Mouse (Mus musculus): ENCODE results near the gene Mthfsd. TPM values are rescaled to one million over a fixed set of nuclear protein-coding genes. Genes with fewer than 3 reads are reported as not detected.
A peak's percentile ranks its signal among the peaks of the same experiment; 100 is the strongest.

Mthfsd gene
- polyA plus RNA-seq, 1 experiment from 2014 or later, result 50.3 TPM

- H3K27ac ChIP-seq (replicated peaks), result no peak overlapping the region
- 0 out of 2 replicates have a peak overlapping the region, but pooled peaks have one; percentile 0 for H3K4me3 ChIP-seq
- H3K36me3 ChIP-seq, result no peaks in the 10 kb centered on the region
- no peak for ATAC-seq (ENCODE audit: low FRiP score, low read depth)
- H3K9me3 ChIP-seq, result no peaks in the 10 kb centered on the region
- H3K4me1 ChIP-seq (replicated peaks), result peaks cover 15% of the 10 kb centered on the region
- peaks cover 91% of the 10 kb centered on the region for H3K27me3 ChIP-seq
- H3K4me2 ChIP-seq, result no peak overlapping the region
- WGBS, result 8% methylated on average over 12 of the region's 12 CpGs
- H3K9ac ChIP-seq, result no peak overlapping the region
These were observed 11.7 kb upstream of the Mthfsd start for GRCm38 (mm10) chr8:121119635-121120455.

DNA sequence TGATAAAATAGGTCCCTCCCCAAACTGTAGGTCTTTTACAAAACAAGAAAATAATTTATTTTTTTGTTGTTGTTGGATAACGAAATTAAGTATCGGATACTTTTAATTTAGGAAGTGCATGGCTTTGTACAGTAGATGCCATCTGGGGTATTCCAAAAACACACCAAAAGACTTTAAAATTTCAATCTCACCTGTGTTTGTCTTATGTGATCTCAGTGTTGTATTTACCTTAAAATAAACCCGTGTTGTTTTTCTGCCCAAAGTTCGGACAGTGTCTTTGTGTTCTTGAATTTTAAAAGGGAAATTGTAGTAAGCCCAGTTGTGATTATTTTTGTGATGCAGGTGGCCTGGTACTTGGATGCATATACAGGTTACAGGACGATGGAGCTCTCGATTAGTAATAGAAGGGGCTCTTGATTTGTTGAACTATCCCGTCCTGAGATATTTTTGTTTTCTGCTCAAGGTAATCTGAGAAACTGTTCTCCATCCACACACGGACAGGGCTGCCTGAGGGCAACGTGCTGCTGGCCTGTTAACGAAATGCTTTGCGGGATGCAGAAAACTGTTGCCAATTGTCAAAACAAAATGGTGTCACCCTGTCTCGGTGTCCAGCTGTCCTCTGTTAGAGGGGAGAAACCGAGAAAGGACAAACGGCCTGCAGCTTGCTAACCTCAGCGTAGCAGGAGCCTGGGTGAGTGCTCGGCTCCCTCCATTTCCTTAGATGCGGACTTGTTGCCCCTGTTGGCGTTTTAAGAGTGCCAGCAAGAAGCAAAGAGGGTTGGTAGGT, 10.6 kb upstream of the Mthfsd start:
- Histone ChIP-seq H3K4me2 (no peak overlapping the region), H3K9ac (no peak overlapping the region), H3K4me3 (peak overlapping the region; percentile 0; the same call in 1 of the 2 replicates), H3K27me3 (peaks cover 90% of the 10 kb centered on the region), H3K4me1 (replicated peaks) (peaks cover 15% of the 10 kb centered on the region), H3K36me3 (no peaks in the 10 kb centered on the region), H3K27ac (replicated peaks) (no peak overlapping the region), H3K9me3 (no peaks in the 10 kb centered on the region)
- WGBS, result 4% methylated on average over 18 of the region's 18 CpGs
- ATAC-seq (ENCODE audit: low FRiP score, low read depth), result no peak

GRCm38 (mm10) chr8:121117906-121118305, 9.7 kb upstream of the Mthfsd start:
- Histone ChIP-seq H3K36me3 (no peaks in the 10 kb centered on the region), H3K27me3 (peaks cover 87% of the 10 kb centered on the region), H3K9ac (no peak overlapping the region), H3K4me1 (replicated peaks) (peaks cover 15% of the 10 kb centered on the region), H3K27ac (replicated peaks) (no peak overlapping the region), H3K4me2 (0 out of 2 replicates have a peak overlapping the region, but pooled peaks have one; percentile 56), H3K9me3 (no peaks in the 10 kb centered on the region), H3K4me3 (peak overlapping the region; percentile 34)
- under 1% methylated on average over 28 of the region's 28 CpGs for WGBS
- ATAC-seq (ENCODE audit: low FRiP score, low read depth), result no peak

GRCm38 (mm10) chr8:121117186-121117651, 9.0 kb upstream of the Mthfsd start:
- H3K4me2 ChIP-seq, result peak overlapping the region; percentile 56
- no peaks in the 10 kb centered on the region for H3K36me3 ChIP-seq
- peaks cover 15% of the 10 kb centered on the region for H3K4me1 ChIP-seq (replicated peaks)
- no peak for ATAC-seq (ENCODE audit: low FRiP score, low read depth)
- WGBS, result under 1% methylated on average over 60 of the region's 62 CpGs
- H3K27me3 ChIP-seq, result peaks cover 87% of the 10 kb centered on the region
- H3K27ac ChIP-seq (replicated peaks), result no peak overlapping the region
- H3K9ac ChIP-seq, result no peak overlapping the region
- H3K9me3 ChIP-seq, result no peaks in the 10 kb centered on the region
- H3K4me3 ChIP-seq, result peak overlapping the region; percentile 34

GRCm38 (mm10) chr8:121116591-121117185, 8.5 kb upstream of the Mthfsd start:
- Histone ChIP-seq H3K27me3 (peaks cover 87% of the 10 kb centered on the region), H3K9ac (no peak overlapping the region; the same call in 1 of the 2 replicates), H3K27ac (replicated peaks) (0 out of 2 replicates have a peak overlapping the region, but pooled peaks have one; percentile 4), H3K4me2 (peak overlapping the region; percentile 56), H3K9me3 (no peaks in the 10 kb centered on the region), H3K4me1 (replicated peaks) (peaks cover 15% of the 10 kb centered on the region), H3K4me3 (peak overlapping the region; percentile 34), H3K36me3 (no peaks in the 10 kb centered on the region)
- WGBS, result under 1% methylated on average over 55 of the region's 55 CpGs
- ATAC-seq (ENCODE audit: low FRiP score, low read depth), result peak; percentile 47; the same call in 1 of the 2 replicates

DNA sequence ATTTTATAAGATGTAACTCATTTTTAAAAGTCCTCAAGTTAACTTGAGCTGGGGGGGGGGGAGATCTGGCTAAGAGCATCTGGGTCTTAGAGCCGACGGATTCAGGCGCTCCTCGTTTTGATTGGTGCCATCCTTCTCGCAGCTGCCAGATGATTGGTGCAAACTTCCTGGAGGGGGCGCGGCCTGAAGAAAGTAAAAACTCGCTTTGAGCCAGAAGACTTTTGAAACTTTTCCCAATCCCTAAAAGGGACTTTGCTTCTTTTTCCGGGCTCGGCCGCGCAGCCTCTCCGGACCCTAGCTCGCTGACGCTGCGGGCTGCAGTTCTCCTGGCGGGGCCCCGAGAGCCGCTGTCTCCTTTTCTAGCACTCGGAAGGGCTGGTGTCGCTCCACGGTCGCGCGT, 7.8 kb upstream of the Mthfsd start, which contains the start of gene Foxc2:
Gene Foxc2 (plus strand): TSS at position 224 of the 400 bp plus-strand sequence.
- Histone ChIP-seq H3K4me1 (replicated peaks) (peaks cover 15% of the 10 kb centered on the region), H3K27me3 (peaks cover 85% of the 10 kb centered on the region), H3K9ac (no peak within 1 kb of the TSS; the same call in 1 of the 2 replicates), H3K27ac (replicated peaks) (0 out of 2 replicates have a peak within 1 kb of the TSS, but pooled peaks have one; percentile 4), H3K4me2 (peak within 1 kb of the TSS; percentile 56), H3K9me3 (no peaks in the 10 kb centered on the region), H3K4me3 (peak within 1 kb of the TSS; percentile 34), H3K36me3 (no peaks in the 10 kb centered on the region)
- no peak for ATAC-seq (ENCODE audit: low FRiP score, low read depth)
- 0% methylated on average over 25 of the region's 25 CpGs for WGBS

- Histone ChIP-seq H3K27ac (replicated peaks) (no peak overlapping the region), H3K9ac (no peak overlapping the region), H3K36me3 (no peaks in the 10 kb centered on the region), H3K4me2 (no peak overlapping the region), H3K27me3 (peaks cover 83% of the 10 kb centered on the region), H3K9me3 (no peaks in the 10 kb centered on the region), H3K4me1 (replicated peaks) (peaks cover 15% of the 10 kb centered on the region), H3K4me3 (no peak overlapping the region)
- WGBS, result under 1% methylated on average over 24 of the region's 25 CpGs
- no peak for ATAC-seq (ENCODE audit: low FRiP score, low read depth)
These were observed 6.9 kb upstream of the Mthfsd start for GRCm38 (mm10) chr8:121115136-121115535.

DNA sequence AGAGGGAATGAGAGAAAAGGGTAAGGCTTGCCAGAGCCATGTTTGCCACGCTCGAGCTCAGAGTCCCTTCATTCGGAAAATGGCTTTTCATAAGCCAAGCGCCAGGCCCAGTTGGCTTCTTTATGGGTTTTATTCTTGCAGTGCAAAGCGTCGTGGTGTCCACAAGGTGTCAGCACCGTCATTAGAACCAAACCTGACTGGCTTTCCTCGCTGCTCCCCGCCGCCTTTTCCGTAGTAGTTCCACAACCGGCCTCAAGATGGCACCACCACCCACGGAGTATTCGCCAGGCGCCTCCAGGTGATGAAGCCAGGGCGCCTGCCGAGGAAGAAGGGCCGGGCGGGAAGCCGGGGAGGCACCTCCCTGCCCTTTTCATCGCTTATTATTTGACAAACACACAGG, 5.1 kb upstream of the Mthfsd start:
- no peaks in the 10 kb centered on the region for H3K9me3 ChIP-seq
- H3K4me3 ChIP-seq, result no peak overlapping the region
- peak; percentile 35; the same call in 1 of the 2 replicates for ATAC-seq (ENCODE audit: low FRiP score, low read depth)
- H3K27ac ChIP-seq (replicated peaks), result no peak overlapping the region
- under 1% methylated on average over 21 of the region's 21 CpGs for WGBS
- H3K4me1 ChIP-seq (replicated peaks), result peaks cover 17% of the 10 kb centered on the region
- H3K36me3 ChIP-seq, result no peaks in the 10 kb centered on the region
- H3K27me3 ChIP-seq, result peaks cover 68% of the 10 kb centered on the region
- 0 out of 2 replicates have a peak overlapping the region, but pooled peaks have one; percentile 14 for H3K4me2 ChIP-seq
- no peak overlapping the region for H3K9ac ChIP-seq

GRCm38 (mm10) chr8:121111145-121111907, 3.1 kb upstream of the Mthfsd start:
- Histone ChIP-seq H3K4me1 (replicated peaks) (peaks cover 20% of the 10 kb centered on the region), H3K27me3 (peaks cover 52% of the 10 kb centered on the region), H3K4me2 (no peak overlapping the region), H3K9ac (no peak overlapping the region), H3K36me3 (no peaks in the 10 kb centered on the region), H3K27ac (replicated peaks) (no peak overlapping the region), H3K9me3 (no peaks in the 10 kb centered on the region), H3K4me3 (no peak overlapping the region)
- ATAC-seq (ENCODE audit: low FRiP score, low read depth), result no peak
- WGBS, result 51% methylated on average over 7 of the region's 7 CpGs

DNA sequence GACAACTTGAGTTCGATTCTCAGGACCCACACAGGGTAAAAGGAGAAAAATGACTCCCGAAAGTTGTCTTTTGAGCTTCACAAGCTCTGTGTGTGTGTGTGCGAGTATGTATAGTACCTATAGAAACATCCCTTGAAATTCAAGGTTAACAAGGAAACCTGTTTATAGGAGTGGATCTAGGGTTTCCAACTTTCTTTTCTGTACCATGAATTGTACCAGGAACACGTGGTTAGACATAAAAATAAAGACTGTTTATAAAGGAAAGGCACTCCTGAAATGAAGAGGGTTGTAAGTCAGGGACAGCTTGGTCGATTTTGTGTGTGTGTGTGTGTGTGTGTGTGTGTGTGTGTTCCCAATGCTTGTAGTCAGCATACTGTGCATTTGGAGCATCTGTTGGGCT, 465 bp upstream of the Mthfsd start:
- peaks cover 4% of the 10 kb centered on the region; the same call in 1 of the 2 replicates for H3K36me3 ChIP-seq
- WGBS, result 14% methylated on average over 5 of the region's 5 CpGs
- H3K4me2 ChIP-seq, result peak overlapping the region; percentile 91
- peak overlapping the region; percentile 18; the same call in 1 of the 2 replicates for H3K27ac ChIP-seq (replicated peaks)
- no peaks in the 10 kb centered on the region for H3K9me3 ChIP-seq
- no peak for ATAC-seq (ENCODE audit: low FRiP score, low read depth)
- peaks cover 17% of the 10 kb centered on the region for H3K4me1 ChIP-seq (replicated peaks)
- peak overlapping the region; percentile 78 for H3K4me3 ChIP-seq
- peaks cover 28% of the 10 kb centered on the region for H3K27me3 ChIP-seq
- peak overlapping the region; percentile 86 for H3K9ac ChIP-seq

Data from hindbrain, embryonic 15.5 days (tissue).